Mouse (Mus musculus) hindbrain, postnatal 0 days (tissue): ENCODE measurements at regions not wholly inside any gene's neighbourhood (a gene's known extent, or its start where the extent isn't known, plus 50 kb on each side); places are given as distances from the start of the nearest gene placed in this dataset.

Experiments used
- ATAC-seq: fragments of 200-750 bp; cut with Nextera tagmentation; 2 replicates; pipeline ENCODE4 v1.8.0; 2017; ENCODE audit warnings: mild to moderate bottlenecking, moderate TSS enrichment, moderate library complexity
- DNase-seq: peaks from one replicate; pipeline ENCODE4 v3.0.0-alpha.2; 2015; ENCODE audit warnings: low spot score
- H3K27ac ChIP-seq: fragments of 300-500 bp; sonication (generic); 2 replicates; pipeline ENCODE4 v1.5.1; 2014; ENCODE audit warnings: mild to moderate bottlenecking
- H3K27me3 ChIP-seq: fragments of 300-500 bp; sonication (generic); 2 replicates; pipeline ENCODE4 v1.6.1; 2014; ENCODE audit warnings: low read length, mixed read lengths; ENCODE audit not compliant: insufficient read depth
- H3K36me3 ChIP-seq: fragments of 300-500 bp; sonication (generic); 2 replicates; pipeline ENCODE4 v1.6.1; 2014; ENCODE audit warnings: low read length, mixed read lengths; ENCODE audit not compliant: insufficient read depth
- H3K4me1 ChIP-seq: fragments of 300-500 bp; sonication (generic); 2 replicates; pipeline ENCODE4 v1.6.1; 2014; ENCODE audit warnings: antibody characterized with exemption, low read length, mixed read lengths; ENCODE audit not compliant: insufficient read depth
- H3K4me2 ChIP-seq: fragments of 300-500 bp; sonication (generic); 2 replicates; pipeline ENCODE4 v1.6.1; 2014; ENCODE audit warnings: low read depth, mild to moderate bottlenecking, low read length, moderate library complexity, mixed read lengths
- H3K4me3 ChIP-seq: fragments of 300-500 bp; sonication (generic); 2 replicates; pipeline ENCODE4 v1.5.1; 2014; ENCODE audit warnings: low read length
- H3K9ac ChIP-seq: fragments of 300-500 bp; sonication (generic); replicated peaks from 2 replicates; pipeline ENCODE4 v1.6.1; 2014; ENCODE audit warnings: mild to moderate bottlenecking, low read length, moderate library complexity, mixed read lengths
- H3K9me3 ChIP-seq: fragments of 300-500 bp; sonication (generic); 2 replicates; pipeline ENCODE4 v1.6.1; 2016; ENCODE audit warnings: low read length, mixed read lengths
- CTCF ChIP-seq: IDR thresholded peaks from 2 replicates; pipeline ENCODE4 v1.5.1; 2016; ENCODE audit warnings: antibody characterized with exemption, control low read depth, low read depth
- WGBS: fragments of 180-500 bp; shearing (Covaris S2); extraction: QIAGEN DNeasy Blood & Tissue Kit; methylation state at CpG from one replicate; pipeline ENCODE4 v1.1.7; 2014; 5-methylcytosine and 5-hydroxymethylcytosine counted together

- no peak for TF ChIP-seq CTCF
- Histone ChIP-seq H3K27me3 (no peaks in the 10 kb centered on the region), H3K9me3 (no peaks in the 10 kb centered on the region), H3K4me2 (no peak overlapping the region), H3K36me3 (no peaks in the 10 kb centered on the region), H3K4me1 (no peaks in the 10 kb centered on the region), H3K4me3 (no peak overlapping the region), H3K9ac (no peak overlapping the region), H3K27ac (no peak overlapping the region)
- DNase-seq (no peak), ATAC-seq (no peak)
These were observed 433.6 kb upstream of the Tle4 start for GRCm38 (mm10) chr19:15031483-15031882.

GRCm38 (mm10) chr19:15003596-15003995, 405.7 kb upstream of the Tle4 start:
- Histone ChIP-seq H3K9me3 (no peaks in the 10 kb centered on the region), H3K4me2 (no peak overlapping the region), H3K4me1 (no peaks in the 10 kb centered on the region), H3K9ac (no peak overlapping the region), H3K4me3 (no peak overlapping the region), H3K27ac (no peak overlapping the region), H3K36me3 (no peaks in the 10 kb centered on the region), H3K27me3 (no peaks in the 10 kb centered on the region)
- TF ChIP-seq CTCF = no peak
- WGBS = 70% methylated on average over 3 of the region's 3 CpGs
- ATAC-seq (no peak), DNase-seq (no peak)

GRCm38 (mm10) chr19:14993344-14993743, 395.5 kb upstream of the Tle4 start:
- no peaks in the 10 kb centered on the region for H3K36me3 ChIP-seq
- H3K27ac ChIP-seq = no peak overlapping the region
- H3K4me3 ChIP-seq = no peak overlapping the region
- H3K9me3 ChIP-seq = no peaks in the 10 kb centered on the region
- H3K4me2 ChIP-seq = no peak overlapping the region
- no peaks in the 10 kb centered on the region for H3K4me1 ChIP-seq
- DNase-seq (no peak), ATAC-seq (no peak)
- no peak overlapping the region for H3K9ac ChIP-seq
- H3K27me3 ChIP-seq = no peaks in the 10 kb centered on the region
- 82% methylated on average over 2 of the region's 2 CpGs for WGBS
- TF ChIP-seq CTCF = no peak

GRCm38 (mm10) chr19:14970161-14970560, 372.3 kb upstream of the Tle4 start:
- Histone ChIP-seq H3K9me3 (no peaks in the 10 kb centered on the region), H3K4me1 (no peaks in the 10 kb centered on the region), H3K27me3 (no peaks in the 10 kb centered on the region), H3K4me3 (no peak overlapping the region), H3K9ac (no peak overlapping the region), H3K4me2 (no peak overlapping the region), H3K36me3 (no peaks in the 10 kb centered on the region), H3K27ac (no peak overlapping the region)
- ATAC-seq (no peak), DNase-seq (no peak)
- no peak for TF ChIP-seq CTCF
- WGBS = 34% methylated on average over 1 of the region's 1 CpGs

- H3K4me1 ChIP-seq = no peaks in the 10 kb centered on the region
- no peaks in the 10 kb centered on the region for H3K27me3 ChIP-seq
- no peaks in the 10 kb centered on the region for H3K36me3 ChIP-seq
- no peak for TF ChIP-seq CTCF
- ATAC-seq (no peak), DNase-seq (no peak)
- WGBS = 73% methylated on average over 3 of the region's 3 CpGs
- H3K27ac ChIP-seq = no peak overlapping the region
- no peak overlapping the region for H3K9ac ChIP-seq
- H3K4me2 ChIP-seq = no peak overlapping the region
- no peak overlapping the region for H3K4me3 ChIP-seq
- no peaks in the 10 kb centered on the region for H3K9me3 ChIP-seq
These were observed 370.4 kb upstream of the Tle4 start for GRCm38 (mm10) chr19:14968283-14968682.

GRCm38 (mm10) chr19:14957727-14958126, 359.9 kb upstream of the Tle4 start:
- Histone ChIP-seq H3K9ac (no peak overlapping the region), H3K27ac (no peak overlapping the region), H3K4me3 (no peak overlapping the region), H3K4me1 (no peaks in the 10 kb centered on the region; the same call in 1 of the 2 replicates), H3K36me3 (no peaks in the 10 kb centered on the region), H3K9me3 (no peaks in the 10 kb centered on the region), H3K4me2 (no peak overlapping the region), H3K27me3 (no peaks in the 10 kb centered on the region)
- no peak for TF ChIP-seq CTCF
- WGBS = 93% methylated on average over 19 of the region's 19 CpGs
- ATAC-seq (no peak), DNase-seq (no peak)

- Histone ChIP-seq H3K9me3 (no peaks in the 10 kb centered on the region), H3K9ac (no peak overlapping the region), H3K4me2 (no peak overlapping the region), H3K27me3 (no peaks in the 10 kb centered on the region), H3K36me3 (no peaks in the 10 kb centered on the region), H3K4me1 (no peaks in the 10 kb centered on the region; the same call in 1 of the 2 replicates), H3K27ac (no peak overlapping the region), H3K4me3 (no peak overlapping the region)
- ATAC-seq (no peak), DNase-seq (no peak)
- no peak for TF ChIP-seq CTCF
- WGBS = 64% methylated on average over 10 of the region's 10 CpGs
These were observed 359.3 kb upstream of the Tle4 start for GRCm38 (mm10) chr19:14957154-14957553.
